Mouse (Mus musculus) left cerebral cortex, adult 18-20 months (tissue): ENCODE measurements around the gene Col11a2. TPM values are rescaled to one million over a fixed set of nuclear protein-coding genes. Genes with fewer than 3 reads are reported as not detected.

Experiments
- DNase-seq, 2 experiments: peaks; one replicate each; pipeline ENCODE4 v3.0.0; 2021 to 2022; ENCODE audit warnings: low spot score in 2 of 2, mixed read lengths in 1 of 2
- microRNA-seq, 2 experiments: library from miRNA; unstranded; fragments of <30 nt; microRNA quantifications; one replicate each; pipeline ENCODE4 v1.2.0; 2021
- total RNA-seq, 2 experiments: library from RNA; stranded (reverse); gene quantifications; 2 replicates each; pipeline ENCODE4 v1.2.3; 2021

The Col11a2 gene
- total RNA-seq, 2 experiments from 2014 or later = 14.5 to 14.6 TPM

GRCm38 (mm10) chr17:34098709-34099479 lies 59.7 kb downstream of the Col11a2 start:
- no peak for DNase-seq

GRCm38 (mm10) chr17:34099531-34099930 lies 60.3 kb downstream of the Col11a2 start:
- DNase-seq = no peak

GRCm38 (mm10) chr17:34101185-34101584 lies 61.9 kb downstream of the Col11a2 start:
- no peak for DNase-seq

GRCm38 (mm10) chr17:34101604-34102032 lies 62.4 kb downstream of the Col11a2 start:
- peak; percentile 86 to 95 for DNase-seq

GRCm38 (mm10) chr17:34102831-34103230 lies 63.6 kb downstream of the Col11a2 start:
- no peak for DNase-seq

GRCm38 (mm10) chr17:34104804-34105203 lies 65.6 kb downstream of the Col11a2 start:
- no peak for DNase-seq

- DNase-seq = no peak
Measured at GRCm38 (mm10) chr17:34106555-34106954, 67.3 kb downstream of the Col11a2 start.

- no peak for DNase-seq
Measured at GRCm38 (mm10) chr17:34107109-34107867, 68.1 kb downstream of the Col11a2 start.

- no peak for DNase-seq
Measured at GRCm38 (mm10) chr17:34108460-34108859, 69.2 kb downstream of the Col11a2 start.

GRCm38 (mm10) chr17:34109038-34109805 lies 70.0 kb downstream of the Col11a2 start:
- no peak for DNase-seq

- no peak for DNase-seq
Measured at GRCm38 (mm10) chr17:34109806-34110195, 70.6 kb downstream of the Col11a2 start.

GRCm38 (mm10) chr17:34110309-34110708 lies 71.1 kb downstream of the Col11a2 start:
- DNase-seq = no peak

GRCm38 (mm10) chr17:34114114-34114513 lies 74.9 kb downstream of the Col11a2 start:
- no peak for DNase-seq

Small RNAs within 50 kb of the gene (microRNA-seq; reads per million reads assigned to microRNA genes)
- gene Mir219a-1 (0 reads per million in 2 experiments), gene Mir219c (0 reads per million in 2 experiments)

Other genes with a start within 250 kb of the Col11a2 start
- 10 to 100 TPM; 27.5 to 32.7 TPM for gene Kank3, start 228.9 kb upstream of the Col11a2 start, total RNA-seq
- gene Rps28, start 214.9 kb upstream of the Col11a2 start, total RNA-seq = 100 to 1,000 TPM; 702 to 765 TPM
- gene Ndufa7, start 214.9 kb upstream of the Col11a2 start, total RNA-seq = 100 to 1,000 TPM; 194 to 196 TPM
- 10 to 100 TPM; 24.2 to 24.4 TPM for gene Cd320, start 196.3 kb upstream of the Col11a2 start, total RNA-seq
- gene Gm7029, start 165.6 kb upstream of the Col11a2 start, total RNA-seq = not detected
- gene Kifc1, start 148.8 kb upstream of the Col11a2 start, total RNA-seq = 1 to 10 TPM; 2.5 to 2.8 TPM
- under 1 TPM in 1 of 2 experiments, not detected in 1; 0.58 TPM for gene Platr17, start 134.3 kb upstream of the Col11a2 start, total RNA-seq
- gene Daxx, start 130.0 kb upstream of the Col11a2 start, total RNA-seq = 10 to 100 TPM; 27.4 to 34.7 TPM
- gene Tapbp, start 123.5 kb upstream of the Col11a2 start, total RNA-seq = 10 to 100 TPM; 42.0 to 53.5 TPM
- 10 to 100 TPM; 33.0 to 35.5 TPM for gene Zbtb22, start 123.5 kb upstream of the Col11a2 start, total RNA-seq
- gene Rgl2, start 109.9 kb upstream of the Col11a2 start, total RNA-seq = 10 to 100 TPM; 62.2 to 63.5 TPM
- 10 to 100 TPM; 92.3 to 94.0 TPM for gene Pfdn6, start 99.1 kb upstream of the Col11a2 start, total RNA-seq
- gene Wdr46, start 98.8 kb upstream of the Col11a2 start, total RNA-seq = 10 to 100 TPM; 12.5 to 13.8 TPM
- gene B3galt4, start 87.9 kb upstream of the Col11a2 start, total RNA-seq = 1 to 10 TPM; 5.9 to 6.5 TPM
- 10 to 100 TPM; 71.1 to 71.2 TPM for gene Vps52, start 83.6 kb upstream of the Col11a2 start, total RNA-seq
- 100 to 1,000 TPM; 332 to 337 TPM for gene Rps18, start 83.4 kb upstream of the Col11a2 start, total RNA-seq
- gene H2-K1, start 39.1 kb upstream of the Col11a2 start, total RNA-seq = 10 to 100 TPM; 30.9 to 33.6 TPM
- gene Ring1, start 14.8 kb upstream of the Col11a2 start, total RNA-seq = 10 to 100 TPM; 31.6 to 34.6 TPM
- 10 to 100 TPM; 39.3 to 43.2 TPM for gene H2-Ke6, start 11.4 kb upstream of the Col11a2 start, total RNA-seq
- gene Slc39a7, start 7.8 kb upstream of the Col11a2 start, total RNA-seq = 100 to 1,000 TPM in 1 of 2 experiments, 10 to 100 TPM in 1; 96.1 to 101 TPM
- 10 to 100 TPM; 80.6 to 84.1 TPM for gene Rxrb, start 7.6 kb upstream of the Col11a2 start, total RNA-seq
- gene H2-Oa, start 52.9 kb downstream of the Col11a2 start, total RNA-seq = not detected
- gene H2-DMa, start 80.1 kb downstream of the Col11a2 start, total RNA-seq = 10 to 100 TPM; 22.3 to 26.5 TPM
- gene Brd2, start 83.2 kb downstream of the Col11a2 start, total RNA-seq = 100 to 1,000 TPM; 177 to 179 TPM
- gene H2-DMb2, start 103.9 kb downstream of the Col11a2 start, total RNA-seq = 1 to 10 TPM; 1.2 to 1.8 TPM
- 1 to 10 TPM; 2.2 to 2.7 TPM for gene H2-DMb1, start 113.6 kb downstream of the Col11a2 start, total RNA-seq
- 1 to 10 TPM; 3.1 to 3.2 TPM for gene Tap1, start 148.1 kb downstream of the Col11a2 start, total RNA-seq
- 1 to 10 TPM; 2.6 to 2.8 TPM for gene Psmb9, start 148.3 kb downstream of the Col11a2 start, total RNA-seq
- gene Psmb8, start 158.3 kb downstream of the Col11a2 start, total RNA-seq = 1 to 10 TPM; 4.6 to 5.5 TPM
- gene Tap2, start 164.1 kb downstream of the Col11a2 start, total RNA-seq = 10 to 100 TPM; 10.7 to 11.7 TPM
- under 1 TPM; 0.40 to 0.44 TPM for gene H2-Ob, start 199.5 kb downstream of the Col11a2 start, total RNA-seq
- gene H2-Ab1, start 218.3 kb downstream of the Col11a2 start, total RNA-seq = 1 to 10 TPM; 3.2 to 5.2 TPM
- 1 to 10 TPM; 4.5 to 5.9 TPM for gene H2-Aa, start 248.4 kb downstream of the Col11a2 start, total RNA-seq